In the genomic region with DNA sequence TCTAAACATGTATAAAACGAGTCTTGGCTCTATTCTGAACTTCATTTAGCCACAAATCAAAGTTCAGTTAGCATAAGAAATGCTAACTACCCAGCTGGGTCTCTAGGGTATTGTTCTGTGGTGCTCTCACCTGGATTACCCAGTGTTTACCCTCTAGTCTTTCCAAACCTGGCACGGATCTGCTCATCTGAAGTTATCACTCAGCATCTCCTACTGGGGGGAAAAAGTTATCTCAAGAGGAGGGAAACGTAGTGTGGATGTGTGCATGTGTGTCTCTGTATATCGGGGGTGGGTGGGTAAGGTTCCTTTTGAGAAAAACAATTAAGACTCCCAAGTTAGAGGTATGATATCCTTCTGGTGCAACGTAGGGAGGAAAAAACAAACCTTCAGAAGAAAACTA, we compare ENCODE assay signal across 9 mouse cellular contexts. TPM values are rescaled to one million over a fixed set of nuclear protein-coding genes. Genes with fewer than 3 reads are reported as not detected.
DNase-seq lines count a peak whose midpoint lies in the region; ATAC-seq lines count a peak whose summit lies in the region.
"Had no signal": no experiment of that assay in that cellular context is flagged by ENCODE, and none has a peak within 500 bp of the region (broad histone marks: within the 10 kb centered on the region; RNA-seq: fewer than 3 reads in every experiment).

No protein-coding gene starts in this region.

- H3K9ac ChIP-seq in heart, embryonic 16.5 days (ENCODE audit: low read length): no peak overlapping the region
- peak overlapping the region; percentile 31 for H3K9ac ChIP-seq in hindbrain, embryonic 15.5 days
- peak overlapping the region; percentile 70; the same call in 1 of the 2 replicates for H3K9ac ChIP-seq in midbrain, embryonic 14.5 days (replicated peaks; ENCODE audit: low read length)

- WGBS in heart, embryonic 16.5 days: 39% methylated on average over 5 of the region's 5 CpGs
- 24% methylated on average over 5 of the region's 5 CpGs for WGBS in hindbrain, embryonic 15.5 days
- 32% methylated on average over 5 of the region's 5 CpGs for WGBS in midbrain, embryonic 14.5 days

- no peak for ATAC-seq in heart, embryonic 16.5 days (replicated peaks; ENCODE audit: extremely low read depth, insufficient read depth, low FRiP score)
- ATAC-seq in hindbrain, embryonic 15.5 days (ENCODE audit: low FRiP score, low read depth): no peak
- no peak for ATAC-seq in midbrain, embryonic 14.5 days (ENCODE audit: low FRiP score, low TSS enrichment)

- no peak overlapping the region for H3K27ac ChIP-seq in heart, embryonic 16.5 days (ENCODE audit: low read length)
- peak overlapping the region; percentile 86; the same call in 1 of the 2 replicates for H3K27ac ChIP-seq in hindbrain, embryonic 15.5 days (replicated peaks)
- H3K27ac ChIP-seq in midbrain, embryonic 14.5 days (replicated peaks; ENCODE audit: low read depth, low read length): 0 out of 2 replicates have a peak overlapping the region, but pooled peaks have one; percentile 94

- peaks cover 7% of the 10 kb centered on the region; the same call in 1 of the 2 replicates for H3K36me3 ChIP-seq in heart, embryonic 16.5 days (ENCODE audit: control insufficient read depth, insufficient read depth)
- H3K36me3 ChIP-seq in hindbrain, embryonic 15.5 days: peaks cover 14% of the 10 kb centered on the region
- H3K36me3 ChIP-seq in midbrain, embryonic 14.5 days (ENCODE audit: control insufficient read depth, insufficient read depth, low read length): peaks cover 7% of the 10 kb centered on the region

- DNase-seq in heart, adult 8-10 months (ENCODE audit: low spot score): no peak
- DNase-seq in MN1 (ENCODE audit: low spot score): peak; percentile 12
- no peak for DNase-seq in midbrain, embryonic 14.5 days
- DNase-seq in thymus, postnatal 36 days: no peak
- DNase-seq in right cerebral cortex, postnatal 36 days (ENCODE audit: low spot score in 2 of 2): no peak
- no peak for DNase-seq in frontal cortex, postnatal 36 days (ENCODE audit: low spot score in 2 of 2)

- peaks cover 16% of the 10 kb centered on the region for H3K4me1 ChIP-seq in heart, embryonic 16.5 days (ENCODE audit: control insufficient read depth, insufficient read depth, low read length)
- H3K4me1 ChIP-seq in hindbrain, embryonic 15.5 days (replicated peaks): peaks cover 23% of the 10 kb centered on the region
- H3K4me1 ChIP-seq in midbrain, embryonic 14.5 days (ENCODE audit: control insufficient read depth, insufficient read depth, low read length): peaks cover 23% of the 10 kb centered on the region

- H3K27me3 ChIP-seq in heart, embryonic 16.5 days (ENCODE audit: control insufficient read depth, insufficient read depth, low read length): no peaks in the 10 kb centered on the region
- H3K27me3 ChIP-seq in hindbrain, embryonic 15.5 days: no peaks in the 10 kb centered on the region
- H3K27me3 ChIP-seq in midbrain, embryonic 14.5 days (ENCODE audit: control insufficient read depth, insufficient read depth, low read length): no peaks in the 10 kb centered on the region
- H3K27me3 ChIP-seq: Patski had no signal

- no peaks in the 10 kb centered on the region for H3K9me3 ChIP-seq in heart, embryonic 16.5 days (replicated peaks; ENCODE audit: control insufficient read depth, low read length)
- H3K9me3 ChIP-seq in hindbrain, embryonic 15.5 days: no peaks in the 10 kb centered on the region
- H3K9me3 ChIP-seq in midbrain, embryonic 14.5 days (ENCODE audit: control insufficient read depth, low read length): no peaks in the 10 kb centered on the region; the same call in 1 of the 2 replicates

- peak overlapping the region; percentile 61 for H3K4me3 ChIP-seq in heart, embryonic 16.5 days (ENCODE audit: low read length)
- peak overlapping the region; percentile 73 for H3K4me3 ChIP-seq in hindbrain, embryonic 15.5 days
- peak overlapping the region; percentile 65 for H3K4me3 ChIP-seq in midbrain, embryonic 14.5 days (replicated peaks; ENCODE audit: low read depth, low read length)

- peak overlapping the region; percentile 98 for H3K4me2 ChIP-seq in heart, embryonic 16.5 days (ENCODE audit: low read depth, low read length)
- H3K4me2 ChIP-seq in hindbrain, embryonic 15.5 days: peak overlapping the region; percentile 98
- peak overlapping the region; percentile 85 for H3K4me2 ChIP-seq in midbrain, embryonic 14.5 days (ENCODE audit: low read length)

RNA-seq across cellular contexts. Expression of gene Agpat4, which starts 1.8 kb away (rescaled TPM):
- polyA plus RNA-seq in heart, embryonic 16.5 days (2015; fragmentation: Nextera tagmentation; extraction: Ambion mirVana): 15.3 and 16.8 TPM in 2 replicates
- 1 to 10 TPM; 2.5 to 3.8 (median 3.4) TPM for total RNA-seq in heart, adult 8-10 months (2022)
- 62.0 and 63.4 TPM in 2 replicates for polyA plus RNA-seq in hindbrain, embryonic 15.5 days (2015; fragmentation: Nextera tagmentation; extraction: Ambion mirVana)
- 30.9 and 31.3 TPM in 2 replicates for polyA plus RNA-seq in midbrain, embryonic 14.5 days (2014; fragmentation: Nextera tagmentation; extraction: Ambion mirVana)
